Mouse (Mus musculus) embryonic facial prominence, embryonic 15.5 days (tissue): ENCODE results near the gene Hcar2. TPM values are rescaled to one million over a fixed set of nuclear protein-coding genes. Genes with fewer than 3 reads are reported as not detected.

Experiments used
- ATAC-seq: fragments of 200-750 bp; cut with Nextera tagmentation; 2 replicates; pipeline ENCODE4 v1.8.0; 2017; ENCODE audit warnings: low read depth, moderate TSS enrichment; ENCODE audit not compliant: insufficient number of reproducible peaks, low FRiP score, low TSS enrichment
- H3K27ac ChIP-seq: fragments of 300-500 bp; sonication (generic); replicated peaks from 2 replicates; pipeline ENCODE4 v1.5.1; 2015; ENCODE audit warnings: mild to moderate bottlenecking, inconsistent platforms
- H3K27me3 ChIP-seq: fragments of 300-500 bp; sonication (generic); 2 replicates; pipeline ENCODE4 v1.6.1; 2015; ENCODE audit warnings: inconsistent platforms
- H3K36me3 ChIP-seq: fragments of 300-500 bp; sonication (generic); 2 replicates; pipeline ENCODE4 v1.6.1; 2015; ENCODE audit warnings: mild to moderate bottlenecking, inconsistent platforms
- H3K4me1 ChIP-seq: fragments of 300-500 bp; sonication (generic); 2 replicates; pipeline ENCODE4 v1.6.1; 2015; ENCODE audit warnings: inconsistent platforms
- H3K4me2 ChIP-seq: fragments of 300-500 bp; sonication (generic); replicated peaks from 2 replicates; pipeline ENCODE4 v1.6.1; 2015; ENCODE audit warnings: mild to moderate bottlenecking, inconsistent platforms
- H3K4me3 ChIP-seq: fragments of 300-500 bp; sonication (generic); replicated peaks from 2 replicates; pipeline ENCODE4 v1.5.1; 2015; ENCODE audit warnings: mild to moderate bottlenecking, inconsistent platforms
- H3K9ac ChIP-seq: fragments of 300-500 bp; sonication (generic); 2 replicates; pipeline ENCODE4 v1.6.1; 2015; ENCODE audit warnings: inconsistent platforms
- H3K9me3 ChIP-seq: fragments of 300-500 bp; sonication (generic); replicated peaks from 2 replicates; pipeline ENCODE4 v1.6.1; 2016; ENCODE audit warnings: inconsistent platforms
- WGBS: fragments of 180-500 bp; shearing (Covaris S2); methylation state at CpG from one replicate; pipeline ENCODE4 v1.1.7; 2015; 5-methylcytosine and 5-hydroxymethylcytosine counted together
- polyA plus RNA-seq: library from polyadenylated mRNA; unstranded; fragments of >200 nt; fragmentation: Nextera tagmentation; extraction: Ambion mirVana; gene quantifications from 2 replicates; pipeline ENCODE4 v1.2.1, GENCODE M21; 2015

Hcar2 gene
- 5.0 and 7.5 TPM in 2 replicates for polyA plus RNA-seq

GRCm38 (mm10) chr5:123865365-123865764 lies at the start of gene Hcar2:
TSS of gene Hcar2 (minus strand) at chr5:123865499.
- WGBS, result 56% methylated on average over 12 of the region's 12 CpGs

GRCm38 (mm10) chr5:123914852-123915251 lies 49.6 kb upstream of the Hcar2 start:
- Histone ChIP-seq H3K27ac (no peak overlapping the region), H3K4me2 (no peak overlapping the region), H3K4me3 (no peak overlapping the region), H3K27me3 (no peaks in the 10 kb centered on the region), H3K4me1 (no peaks in the 10 kb centered on the region), H3K9ac (no peak overlapping the region), H3K36me3 (peaks cover 84% of the 10 kb centered on the region), H3K9me3 (no peaks in the 10 kb centered on the region)
- 76% methylated on average over 3 of the region's 3 CpGs for WGBS
- no peak for ATAC-seq

More at GRCm38 (mm10) chr5:123865365-123865764, at the start of gene Hcar2:
- ATAC-seq, result no peak
- no peaks in the 10 kb centered on the region for H3K27me3 ChIP-seq
- H3K4me2 ChIP-seq, result no peak within 1 kb of the TSS; the same call in 1 of the 2 replicates
- no peak within 1 kb of the TSS for H3K4me3 ChIP-seq
- no peaks in the 10 kb centered on the region for H3K36me3 ChIP-seq
- no peak within 1 kb of the TSS for H3K9ac ChIP-seq
- 0 out of 2 replicates have a peak within 1 kb of the TSS, but pooled peaks have one; percentile 13 for H3K27ac ChIP-seq
- no peaks in the 10 kb centered on the region for H3K9me3 ChIP-seq
- 0 out of 2 replicates have a peak, but pooled peaks cover 3% of the 10 kb centered on the region for H3K4me1 ChIP-seq

GRCm38 (mm10) chr5:123907631-123907977 lies 42.3 kb upstream of the Hcar2 start:
- H3K27ac ChIP-seq, result peak overlapping the region; percentile 88
- no peaks in the 10 kb centered on the region for H3K27me3 ChIP-seq
- H3K4me1 ChIP-seq, result peaks cover 21% of the 10 kb centered on the region
- WGBS, result 4% methylated on average over 10 of the region's 10 CpGs
- H3K4me3 ChIP-seq, result peak overlapping the region; percentile 92
- H3K9me3 ChIP-seq, result no peaks in the 10 kb centered on the region
- H3K36me3 ChIP-seq, result peaks cover 40% of the 10 kb centered on the region
- H3K4me2 ChIP-seq, result peak overlapping the region; percentile 81
- H3K9ac ChIP-seq, result peak overlapping the region; percentile 97
- no peak for ATAC-seq

GRCm38 (mm10) chr5:123906976-123907630 lies 41.8 kb upstream of the Hcar2 start, which contains the start of gene Denr:
TSS of gene Denr (plus strand) at chr5:123907175.
- peak; percentile 95 for ATAC-seq
- H3K4me2 ChIP-seq, result peak within 1 kb of the TSS; percentile 81
- H3K4me3 ChIP-seq, result peak within 1 kb of the TSS; percentile 92
- H3K36me3 ChIP-seq, result peaks cover 35% of the 10 kb centered on the region
- H3K4me1 ChIP-seq, result peaks cover 21% of the 10 kb centered on the region
- no peaks in the 10 kb centered on the region for H3K9me3 ChIP-seq
- WGBS, result under 1% methylated on average over 48 of the region's 61 CpGs
- peak within 1 kb of the TSS; percentile 97 for H3K9ac ChIP-seq
- no peaks in the 10 kb centered on the region for H3K27me3 ChIP-seq
- H3K27ac ChIP-seq, result peak within 1 kb of the TSS; percentile 88

- H3K27me3 ChIP-seq, result no peaks in the 10 kb centered on the region
- no peaks in the 10 kb centered on the region for H3K9me3 ChIP-seq
- H3K4me1 ChIP-seq, result peaks cover 21% of the 10 kb centered on the region
- ATAC-seq, result no peak
- H3K4me2 ChIP-seq, result peak overlapping the region; percentile 45
- H3K36me3 ChIP-seq, result peaks cover 29% of the 10 kb centered on the region
- WGBS, result 69% methylated on average over 17 of the region's 17 CpGs
- H3K4me3 ChIP-seq, result peak overlapping the region; percentile 92
- H3K9ac ChIP-seq, result peak overlapping the region; percentile 97; the same call in 1 of the 2 replicates
- no peak overlapping the region for H3K27ac ChIP-seq
Observed at GRCm38 (mm10) chr5:123906146-123906975, 41.1 kb upstream of the Hcar2 start.

- no peaks in the 10 kb centered on the region for H3K27me3 ChIP-seq
- WGBS, result 67% methylated on average over 11 of the region's 11 CpGs
- no peak for ATAC-seq
Observed at GRCm38 (mm10) chr5:123904059-123904672, 38.9 kb upstream of the Hcar2 start.

GRCm38 (mm10) chr5:123897352-123897751 lies 32.1 kb upstream of the Hcar2 start:
- no peak for ATAC-seq
- H3K4me2 ChIP-seq, result no peak overlapping the region
- no peaks in the 10 kb centered on the region for H3K36me3 ChIP-seq
- WGBS, result 78% methylated on average over 13 of the region's 13 CpGs
- no peaks in the 10 kb centered on the region for H3K9me3 ChIP-seq
- H3K27me3 ChIP-seq, result no peaks in the 10 kb centered on the region
- 0 out of 2 replicates have a peak overlapping the region, but pooled peaks have one; percentile 23 for H3K27ac ChIP-seq
- H3K9ac ChIP-seq, result no peak overlapping the region
- no peaks in the 10 kb centered on the region for H3K4me1 ChIP-seq
- H3K4me3 ChIP-seq, result no peak overlapping the region

More at GRCm38 (mm10) chr5:123904059-123904672, 38.9 kb upstream of the Hcar2 start:
- no peak overlapping the region for H3K4me3 ChIP-seq
- no peaks in the 10 kb centered on the region for H3K9me3 ChIP-seq
- H3K4me2 ChIP-seq, result no peak overlapping the region
- peaks cover 21% of the 10 kb centered on the region for H3K4me1 ChIP-seq
- H3K27ac ChIP-seq, result no peak overlapping the region
- H3K36me3 ChIP-seq, result peaks cover 10% of the 10 kb centered on the region; the same call in 1 of the 2 replicates
- H3K9ac ChIP-seq, result no peak overlapping the region

GRCm38 (mm10) chr5:123896395-123896794 lies 31.1 kb upstream of the Hcar2 start:
- H3K36me3 ChIP-seq, result no peaks in the 10 kb centered on the region
- no peak overlapping the region for H3K9ac ChIP-seq
- WGBS, result 61% methylated on average over 11 of the region's 11 CpGs
- no peak overlapping the region for H3K4me2 ChIP-seq
- H3K27me3 ChIP-seq, result no peaks in the 10 kb centered on the region
- no peak for ATAC-seq
- H3K4me3 ChIP-seq, result no peak overlapping the region
- H3K9me3 ChIP-seq, result no peaks in the 10 kb centered on the region
- 0 out of 2 replicates have a peak overlapping the region, but pooled peaks have one; percentile 36 for H3K27ac ChIP-seq
- H3K4me1 ChIP-seq, result no peaks in the 10 kb centered on the region

GRCm38 (mm10) chr5:123893520-123893919 lies 28.2 kb upstream of the Hcar2 start:
- ATAC-seq, result no peak
- Histone ChIP-seq H3K27ac (no peak overlapping the region), H3K27me3 (no peaks in the 10 kb centered on the region), H3K9me3 (no peaks in the 10 kb centered on the region), H3K4me2 (no peak overlapping the region), H3K4me1 (no peaks in the 10 kb centered on the region), H3K36me3 (no peaks in the 10 kb centered on the region), H3K9ac (no peak overlapping the region), H3K4me3 (no peak overlapping the region)
- 83% methylated on average over 5 of the region's 5 CpGs for whole genome bisulfite sequencing

GRCm38 (mm10) chr5:123891669-123892068 lies 26.4 kb upstream of the Hcar2 start:
- Histone ChIP-seq H3K27me3 (no peaks in the 10 kb centered on the region), H3K9me3 (no peaks in the 10 kb centered on the region), H3K4me3 (no peak overlapping the region), H3K9ac (no peak overlapping the region), H3K36me3 (no peaks in the 10 kb centered on the region), H3K4me1 (no peaks in the 10 kb centered on the region), H3K4me2 (no peak overlapping the region), H3K27ac (no peak overlapping the region)
- no peak for ATAC-seq
- 46% methylated on average over 6 of the region's 6 CpGs for WGBS

GRCm38 (mm10) chr5:123890987-123891386 lies 25.7 kb upstream of the Hcar2 start:
- Histone ChIP-seq H3K9ac (no peak overlapping the region), H3K4me1 (no peaks in the 10 kb centered on the region), H3K9me3 (no peaks in the 10 kb centered on the region), H3K4me2 (no peak overlapping the region), H3K36me3 (no peaks in the 10 kb centered on the region), H3K27ac (no peak overlapping the region), H3K27me3 (no peaks in the 10 kb centered on the region), H3K4me3 (no peak overlapping the region)
- 79% methylated on average over 5 of the region's 5 CpGs for WGBS
- ATAC-seq, result no peak
